Comparison of ENCODE assay signal across 27 mouse cellular contexts in the genomic region with DNA sequence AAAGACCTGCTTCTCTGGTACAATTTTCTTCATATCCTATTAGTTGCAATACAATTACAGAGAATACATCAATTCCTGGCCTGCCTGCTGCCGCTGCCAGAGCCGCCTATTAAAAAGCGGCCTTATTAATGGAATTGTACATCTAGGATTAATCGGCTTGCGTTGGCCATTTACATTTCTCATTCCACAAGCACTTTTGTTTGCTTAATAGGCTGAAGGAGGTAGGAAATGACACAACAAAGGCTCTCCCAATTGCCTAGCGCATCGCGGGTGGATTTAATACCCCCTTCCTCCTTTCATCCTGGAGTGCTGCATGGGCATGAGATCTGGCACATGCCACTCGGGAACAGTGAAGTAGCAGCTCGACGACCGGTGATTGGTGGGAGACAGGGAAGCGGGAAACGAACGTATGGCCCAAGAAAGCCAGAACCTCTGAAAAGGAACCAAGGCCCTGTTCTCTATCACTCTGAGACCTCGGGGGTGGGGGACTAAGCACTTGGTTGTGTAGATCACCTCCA. TPM values are rescaled to one million over a fixed set of nuclear protein-coding genes. Genes with fewer than 3 reads are reported as not detected.
DNase-seq lines count a peak whose midpoint lies in the region; ATAC-seq lines count a peak whose summit lies in the region.
"Had no signal": no experiment of that assay in that cellular context is flagged by ENCODE, and none has a peak within 500 bp of the region (broad histone marks: within the 10 kb centered on the region; RNA-seq: fewer than 3 reads in every experiment).

No protein-coding gene starts in this region.

- no peak for DNase-seq in midbrain, embryonic 10.5 days (ENCODE audit: low spot score)
- no peak for DNase-seq in T-cell, adult 2 months (ENCODE audit: low spot score)
- DNase-seq: adrenal gland, postnatal 10 days; cerebellum, adult 11 months; cerebellum, adult 9-10 months; cerebellum, postnatal 36 days; gastrocnemius, postnatal 25 days; heart, adult 18-20 months; heart, postnatal 4 days; kidney, adult 18-20 months; kidney, postnatal 25 days; liver; lung, adult 2 months; lung, postnatal 10 days; spleen, adult 18-20 months; thymus, postnatal 14 days had no signal

- H3K4me2 ChIP-seq in forebrain, embryonic 12.5 days: 0 out of 2 replicates have a peak overlapping the region, but pooled peaks have one; percentile 10
- no peak overlapping the region for H3K4me2 ChIP-seq in forebrain, embryonic 16.5 days (ENCODE audit: low read length)
- no peak overlapping the region for H3K4me2 ChIP-seq in hindbrain, embryonic 13.5 days
- H3K4me2 ChIP-seq in hindbrain, embryonic 16.5 days (ENCODE audit: low read length): no peak overlapping the region
- no peak overlapping the region for H3K4me2 ChIP-seq in midbrain, embryonic 15.5 days
- H3K4me2 ChIP-seq: heart, embryonic 12.5 days; kidney, embryonic 15.5 days had no signal

- H3K27ac ChIP-seq in forebrain, embryonic 12.5 days: no peak overlapping the region
- no peak overlapping the region for H3K27ac ChIP-seq in forebrain, embryonic 16.5 days (ENCODE audit: low read length)
- H3K27ac ChIP-seq in hindbrain, embryonic 13.5 days: peak overlapping the region; percentile 78
- H3K27ac ChIP-seq in hindbrain, embryonic 16.5 days (ENCODE audit: low read depth, low read length): no peak overlapping the region
- H3K27ac ChIP-seq in midbrain, embryonic 15.5 days: 0 out of 2 replicates have a peak overlapping the region, but pooled peaks have one; percentile 34
- H3K27ac ChIP-seq in midbrain, embryonic 10.5 days (replicated peaks): no peak overlapping the region
- H3K27ac ChIP-seq: kidney, embryonic 15.5 days; liver, embryonic 14.5 days; macrophage had no signal

- no peak for ATAC-seq in forebrain, embryonic 12.5 days (ENCODE audit: low FRiP score)
- no peak for ATAC-seq in forebrain, embryonic 16.5 days
- ATAC-seq in hindbrain, embryonic 13.5 days (ENCODE audit: low FRiP score): 0 out of 2 replicates have a peak, but pooled peaks have one; percentile 30
- ATAC-seq in hindbrain, embryonic 16.5 days: no peak
- ATAC-seq in midbrain, embryonic 15.5 days (replicated peaks): no peak

- 32% methylated on average over 16 of the region's 16 CpGs for WGBS in forebrain, embryonic 12.5 days
- WGBS in forebrain, embryonic 16.5 days: 18% methylated on average over 16 of the region's 16 CpGs
- 68% methylated on average over 16 of the region's 16 CpGs for WGBS in hindbrain, embryonic 13.5 days
- 65% methylated on average over 16 of the region's 16 CpGs for WGBS in hindbrain, embryonic 16.5 days
- WGBS in midbrain, embryonic 15.5 days: 39% methylated on average over 16 of the region's 16 CpGs
- 89% methylated on average over 16 of the region's 16 CpGs for WGBS in midbrain, embryonic 10.5 days

- peaks cover 27% of the 10 kb centered on the region for H3K27me3 ChIP-seq in forebrain, embryonic 12.5 days
- no peaks in the 10 kb centered on the region for H3K27me3 ChIP-seq in forebrain, embryonic 16.5 days (replicated peaks; ENCODE audit: control insufficient read depth, insufficient read depth, low read length)
- H3K27me3 ChIP-seq in hindbrain, embryonic 13.5 days: no peaks in the 10 kb centered on the region
- no peaks in the 10 kb centered on the region for H3K27me3 ChIP-seq in hindbrain, embryonic 16.5 days (replicated peaks; ENCODE audit: control insufficient read depth, insufficient read depth, low read length)
- no peaks in the 10 kb centered on the region for H3K27me3 ChIP-seq in midbrain, embryonic 15.5 days (replicated peaks)
- peaks cover 49% of the 10 kb centered on the region for H3K27me3 ChIP-seq in midbrain, embryonic 10.5 days (ENCODE audit: low read depth, poor library complexity, severe bottlenecking)
- H3K27me3 ChIP-seq: CH12.LX; kidney, embryonic 15.5 days had no signal

- H3K9me3 ChIP-seq in forebrain, embryonic 12.5 days: no peaks in the 10 kb centered on the region
- H3K9me3 ChIP-seq in forebrain, embryonic 16.5 days (ENCODE audit: control insufficient read depth, low read length): no peaks in the 10 kb centered on the region
- no peaks in the 10 kb centered on the region for H3K9me3 ChIP-seq in hindbrain, embryonic 13.5 days
- no peaks in the 10 kb centered on the region for H3K9me3 ChIP-seq in hindbrain, embryonic 16.5 days (ENCODE audit: control insufficient read depth, low read length)
- H3K9me3 ChIP-seq in midbrain, embryonic 15.5 days: no peaks in the 10 kb centered on the region
- no peaks in the 10 kb centered on the region for H3K9me3 ChIP-seq in midbrain, embryonic 10.5 days (replicated peaks)
- H3K9me3 ChIP-seq: heart, embryonic 12.5 days; kidney, embryonic 15.5 days had no signal

- no peaks in the 10 kb centered on the region for H3K36me3 ChIP-seq in forebrain, embryonic 12.5 days (replicated peaks)
- no peaks in the 10 kb centered on the region for H3K36me3 ChIP-seq in forebrain, embryonic 16.5 days (ENCODE audit: control insufficient read depth, insufficient read depth)
- H3K36me3 ChIP-seq in hindbrain, embryonic 13.5 days: no peaks in the 10 kb centered on the region
- no peaks in the 10 kb centered on the region for H3K36me3 ChIP-seq in hindbrain, embryonic 16.5 days (ENCODE audit: control insufficient read depth, insufficient read depth, low read length)
- H3K36me3 ChIP-seq in midbrain, embryonic 15.5 days (replicated peaks): no peaks in the 10 kb centered on the region
- H3K36me3 ChIP-seq in midbrain, embryonic 10.5 days: no peaks in the 10 kb centered on the region
- H3K36me3 ChIP-seq: heart, embryonic 12.5 days; kidney, embryonic 15.5 days had no signal

- H3K4me1 ChIP-seq in forebrain, embryonic 12.5 days: peaks cover 22% of the 10 kb centered on the region
- peaks cover 26% of the 10 kb centered on the region for H3K4me1 ChIP-seq in forebrain, embryonic 16.5 days (replicated peaks; ENCODE audit: control insufficient read depth, insufficient read depth, low read length)
- peaks cover 45% of the 10 kb centered on the region for H3K4me1 ChIP-seq in hindbrain, embryonic 13.5 days (replicated peaks)
- H3K4me1 ChIP-seq in hindbrain, embryonic 16.5 days (ENCODE audit: control insufficient read depth, insufficient read depth, low read depth, low read length): peaks cover 19% of the 10 kb centered on the region
- peaks cover 29% of the 10 kb centered on the region for H3K4me1 ChIP-seq in midbrain, embryonic 15.5 days
- H3K4me1 ChIP-seq in midbrain, embryonic 10.5 days: peaks cover 18% of the 10 kb centered on the region
- H3K4me1 ChIP-seq: heart, embryonic 12.5 days had no signal

- no peak overlapping the region for H3K4me3 ChIP-seq in forebrain, embryonic 12.5 days (replicated peaks)
- H3K4me3 ChIP-seq in forebrain, embryonic 16.5 days (replicated peaks; ENCODE audit: low read length): no peak overlapping the region
- no peak overlapping the region for H3K4me3 ChIP-seq in hindbrain, embryonic 13.5 days
- H3K4me3 ChIP-seq in hindbrain, embryonic 16.5 days (ENCODE audit: low read length): no peak overlapping the region
- H3K4me3 ChIP-seq in midbrain, embryonic 15.5 days: no peak overlapping the region
- H3K4me3 ChIP-seq in midbrain, embryonic 10.5 days: no peak overlapping the region
- H3K4me3 ChIP-seq: heart, embryonic 12.5 days; kidney, embryonic 15.5 days had no signal

- H3K9ac ChIP-seq in forebrain, embryonic 12.5 days: no peak overlapping the region
- no peak overlapping the region for H3K9ac ChIP-seq in forebrain, embryonic 16.5 days (replicated peaks; ENCODE audit: low read depth, low read length)
- H3K9ac ChIP-seq in hindbrain, embryonic 13.5 days: no peak overlapping the region
- no peak overlapping the region for H3K9ac ChIP-seq in hindbrain, embryonic 16.5 days (ENCODE audit: low read depth, low read length)
- H3K9ac ChIP-seq in midbrain, embryonic 15.5 days: no peak overlapping the region
- H3K9ac ChIP-seq: heart, embryonic 12.5 days; kidney, embryonic 15.5 days; liver, embryonic 14.5 days had no signal

RNA-seq across cellular contexts. Expression of a gene that starts 23.4 kb away (rescaled TPM):
- polyA plus RNA-seq in forebrain, embryonic 12.5 days (2016; fragmentation: Nextera tagmentation; extraction: Ambion mirVana): 34.6 and 38.2 TPM in 2 replicates
- 99.3 and 134 TPM in 2 replicates for polyA plus RNA-seq in forebrain, embryonic 16.5 days (2015; fragmentation: Nextera tagmentation; extraction: Ambion mirVana)
- polyA plus RNA-seq in hindbrain, embryonic 13.5 days (2015; fragmentation: Nextera tagmentation; extraction: Ambion mirVana): 156 and 167 TPM in 2 replicates
- polyA plus RNA-seq in hindbrain, embryonic 16.5 days (2015; fragmentation: Nextera tagmentation; extraction: Ambion mirVana): 244 and 264 TPM in 2 replicates
- 230 and 246 TPM in 2 replicates for polyA plus RNA-seq in midbrain, embryonic 15.5 days (2015; fragmentation: Nextera tagmentation; extraction: Ambion mirVana)
- polyA plus RNA-seq in midbrain, embryonic 10.5 days (2016; fragmentation: Nextera tagmentation; extraction: Ambion mirVana): 7.8 and 12.4 TPM in 2 replicates
- polyA plus RNA-seq: C2C12, macrophage had no signal

Comparison
In these comparisons a context has a peak if more than half of its experiments do, and no peak if none do; other contexts are left out.
1. H3K27ac ChIP-seq: peak in hindbrain, embryonic 13.5 days (single experiment) and midbrain, embryonic 15.5 days (single experiment); none in forebrain, embryonic 12.5 days (single experiment), forebrain, embryonic 16.5 days (single experiment), hindbrain, embryonic 16.5 days (single experiment) and midbrain, embryonic 10.5 days (single experiment).